Mouse (Mus musculus): Measurements from ENCODE around the gene Tent5b.
A peak's percentile ranks its signal among the peaks of the same experiment; 100 is the strongest.

Tent5b gene

DNA sequence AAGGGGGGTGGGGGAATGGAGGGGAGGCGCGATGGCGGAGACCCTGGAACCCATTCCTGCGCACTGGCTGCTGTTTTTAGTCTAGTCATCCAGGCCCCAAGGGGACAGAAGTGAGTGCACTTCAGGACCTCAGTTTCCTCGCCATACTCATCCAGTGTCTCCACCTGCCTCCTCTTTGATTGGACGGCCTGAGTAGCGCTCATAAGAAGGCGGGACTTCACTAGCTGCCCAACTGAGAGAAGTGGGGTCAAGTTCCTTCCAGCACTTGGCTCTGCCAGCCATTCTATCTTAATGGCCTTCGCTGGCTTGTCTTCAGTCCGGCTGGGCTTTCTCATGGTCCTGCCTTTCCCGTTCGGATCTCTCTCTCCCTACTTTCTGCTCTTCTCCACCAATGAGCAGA lies 10.8 kb upstream of the Tent5b start:
- peak; percentile 70 for DNase-seq (ENCODE audit: low read depth, low spot score)

DNA sequence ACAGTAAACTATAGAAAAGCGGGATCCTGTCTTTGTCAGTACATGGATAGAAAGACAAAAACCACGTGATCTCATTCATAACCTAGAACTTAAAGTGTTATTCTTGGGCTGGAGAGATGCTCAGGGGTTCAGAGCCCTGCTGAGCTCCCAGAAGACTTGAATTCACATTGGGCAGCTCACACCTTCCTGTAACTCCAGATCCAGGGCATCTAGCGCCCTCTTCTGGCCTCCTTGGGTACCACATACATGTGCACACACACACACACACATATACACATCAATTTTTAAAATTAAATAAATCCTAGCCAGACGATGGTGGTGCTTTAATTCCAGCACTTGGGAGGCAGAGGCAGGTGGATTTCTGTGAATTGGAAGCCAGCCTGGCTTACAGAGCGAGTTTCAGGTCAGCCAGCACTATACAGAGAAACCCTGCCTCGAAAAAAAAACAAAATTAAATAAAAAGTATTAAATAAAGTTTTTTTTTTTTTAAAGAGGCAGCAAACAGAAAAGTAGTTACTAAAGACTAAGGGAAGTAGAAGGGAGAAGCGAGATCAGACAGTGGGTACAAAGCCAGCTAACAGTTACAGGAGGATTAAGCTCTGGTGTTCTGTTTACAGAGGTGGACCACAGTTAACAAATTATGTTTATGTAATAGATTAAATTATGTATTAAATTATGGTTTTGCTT lies 8.7 kb upstream of the Tent5b start:
- DNase-seq (ENCODE audit: low read depth, low spot score): peak; percentile 60

DNA sequence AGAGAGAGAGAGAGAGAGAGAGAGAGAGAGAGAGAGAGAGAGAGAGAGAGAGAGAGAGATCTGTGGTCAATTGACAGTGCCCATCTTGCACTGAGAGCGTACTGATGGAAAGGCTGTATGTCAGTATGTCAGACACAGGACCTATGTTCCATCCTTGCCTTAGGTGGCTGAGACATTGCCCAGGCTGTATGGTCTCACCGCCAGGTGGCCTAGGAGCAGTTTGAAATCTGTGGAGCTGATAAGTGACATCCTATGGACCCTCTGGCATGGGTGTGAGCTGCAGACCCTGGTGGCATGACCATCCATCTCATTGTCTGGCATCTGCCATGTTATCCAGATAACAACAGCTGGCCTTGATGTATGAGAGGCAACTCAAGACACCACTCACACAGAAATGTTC lies 6.1 kb upstream of the Tent5b start:
- peak; percentile 64 for DNase-seq (ENCODE audit: low read depth, low spot score)

DNA sequence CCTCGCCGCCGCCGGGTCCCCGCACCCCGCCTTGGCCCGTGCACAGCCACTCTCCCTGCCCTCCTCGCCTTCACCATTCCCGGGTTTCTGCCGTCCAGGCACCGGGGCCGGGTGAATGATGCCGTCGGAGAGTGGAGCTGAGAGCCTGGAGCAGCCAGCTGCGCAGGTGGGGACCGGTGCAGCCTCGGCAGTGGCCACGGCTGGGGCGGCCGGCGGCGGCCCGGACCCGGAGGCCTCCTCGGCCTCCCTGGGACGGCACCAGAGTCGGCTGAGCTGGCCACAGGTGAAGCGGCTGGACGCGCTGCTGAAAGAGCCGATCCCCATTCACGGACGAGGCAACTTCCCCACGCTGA lies 229 bp downstream of the Tent5b start:
- no peak for DNase-seq (ENCODE audit: low read depth, low spot score)

DNA sequence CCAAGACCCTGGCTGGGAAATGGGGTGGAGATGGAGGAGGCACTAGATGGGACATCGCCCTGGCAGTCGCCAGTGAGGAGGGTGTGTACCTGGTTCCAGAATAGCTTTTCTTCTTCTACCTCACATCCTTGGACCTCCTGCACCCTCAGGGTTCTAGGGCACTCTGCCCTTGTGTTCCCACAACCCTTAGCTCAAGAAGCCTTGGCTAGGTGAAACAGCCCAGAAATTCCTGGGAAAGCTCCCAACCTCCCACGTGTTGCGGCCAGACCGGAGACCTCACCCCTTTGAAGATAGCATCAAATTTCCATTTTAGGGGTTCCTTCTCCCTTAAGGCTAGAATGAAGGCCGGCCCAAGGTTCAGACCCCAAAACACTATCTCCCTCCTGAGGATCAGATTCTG lies 822 bp downstream of the Tent5b start:
- DNase-seq (ENCODE audit: low read depth, low spot score): no peak

DNA sequence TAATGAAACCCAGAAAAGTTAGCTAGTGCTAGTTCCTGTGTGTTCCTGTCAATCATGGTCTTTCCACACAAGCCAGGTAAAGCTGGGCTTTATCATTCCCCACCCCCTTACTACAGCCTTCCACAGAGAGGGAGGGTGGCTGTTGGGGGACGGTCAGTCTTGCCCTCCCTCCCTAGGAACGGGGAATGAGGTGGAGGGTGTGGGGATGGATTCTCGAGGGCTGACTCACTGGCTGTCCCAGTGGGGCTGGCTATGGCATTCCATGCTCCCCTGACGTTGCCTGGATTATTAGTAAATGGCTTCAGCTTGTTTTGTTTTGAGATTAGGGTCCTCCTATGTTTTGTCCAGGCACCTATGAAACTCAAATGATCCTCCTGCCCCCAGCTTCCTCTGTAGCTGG lies 1.6 kb downstream of the Tent5b start:
- no peak for DNase-seq (ENCODE audit: low read depth, low spot score)

DNA sequence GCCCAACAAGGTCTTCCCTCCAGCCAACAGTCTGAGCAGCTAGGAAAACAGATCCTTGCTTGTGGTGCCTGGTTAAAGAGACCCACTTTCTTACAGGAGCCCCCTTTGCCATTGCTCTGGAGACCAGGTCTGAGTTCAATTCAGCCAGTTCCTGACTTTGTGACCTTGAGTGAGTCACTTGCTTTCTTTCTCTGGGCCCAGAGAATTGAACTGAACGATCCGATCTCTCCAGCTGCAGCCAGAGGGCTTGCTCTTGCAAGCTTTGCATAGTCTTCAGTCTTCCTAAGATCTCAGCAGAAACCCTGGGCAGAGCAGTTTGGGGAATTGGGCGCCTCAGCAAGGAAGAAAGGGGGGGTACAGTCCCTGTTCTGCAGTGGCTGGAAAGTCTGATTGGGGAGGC lies 2.5 kb downstream of the Tent5b start:
- no peak for DNase-seq (ENCODE audit: low read depth, low spot score)

DNA sequence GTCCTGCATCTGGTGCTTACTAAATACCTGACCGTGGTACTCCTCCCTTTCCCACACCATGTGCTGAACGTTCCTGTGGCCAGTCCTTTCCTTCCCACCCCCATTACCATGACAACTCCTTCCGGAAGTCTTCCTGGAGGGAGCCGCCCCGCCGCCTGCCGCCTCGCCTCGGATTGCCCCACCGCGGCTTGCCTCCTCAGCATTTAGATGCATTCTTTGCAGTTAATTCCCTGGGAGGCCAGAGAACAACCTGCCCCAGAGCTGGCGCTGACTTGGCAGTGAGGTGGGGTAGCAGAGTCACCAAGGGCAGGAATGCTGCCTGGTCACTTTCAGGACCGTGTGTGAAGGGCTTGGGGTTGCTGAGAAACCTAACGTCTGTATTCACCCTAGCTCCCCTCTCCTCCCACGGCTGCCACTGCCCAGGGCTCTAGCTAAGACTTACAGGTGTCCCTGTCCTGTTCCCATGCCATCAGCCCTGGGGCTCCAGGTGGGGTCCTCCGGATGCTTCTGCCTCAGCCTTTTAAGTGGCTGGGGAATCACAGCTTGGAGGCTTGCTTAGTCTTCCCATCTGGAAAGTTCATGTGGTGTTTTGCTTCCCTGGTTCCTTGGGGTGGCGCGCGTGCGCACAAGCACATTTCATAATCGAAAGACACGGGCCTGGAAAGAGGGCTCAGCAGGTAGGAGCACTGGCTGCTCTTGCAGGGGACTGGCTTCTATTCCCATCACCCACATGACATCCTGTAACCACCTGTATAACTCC lies 4.5 kb downstream of the Tent5b start:
- peak; percentile 86 for DNase-seq (ENCODE audit: low read depth, low spot score)

DNA sequence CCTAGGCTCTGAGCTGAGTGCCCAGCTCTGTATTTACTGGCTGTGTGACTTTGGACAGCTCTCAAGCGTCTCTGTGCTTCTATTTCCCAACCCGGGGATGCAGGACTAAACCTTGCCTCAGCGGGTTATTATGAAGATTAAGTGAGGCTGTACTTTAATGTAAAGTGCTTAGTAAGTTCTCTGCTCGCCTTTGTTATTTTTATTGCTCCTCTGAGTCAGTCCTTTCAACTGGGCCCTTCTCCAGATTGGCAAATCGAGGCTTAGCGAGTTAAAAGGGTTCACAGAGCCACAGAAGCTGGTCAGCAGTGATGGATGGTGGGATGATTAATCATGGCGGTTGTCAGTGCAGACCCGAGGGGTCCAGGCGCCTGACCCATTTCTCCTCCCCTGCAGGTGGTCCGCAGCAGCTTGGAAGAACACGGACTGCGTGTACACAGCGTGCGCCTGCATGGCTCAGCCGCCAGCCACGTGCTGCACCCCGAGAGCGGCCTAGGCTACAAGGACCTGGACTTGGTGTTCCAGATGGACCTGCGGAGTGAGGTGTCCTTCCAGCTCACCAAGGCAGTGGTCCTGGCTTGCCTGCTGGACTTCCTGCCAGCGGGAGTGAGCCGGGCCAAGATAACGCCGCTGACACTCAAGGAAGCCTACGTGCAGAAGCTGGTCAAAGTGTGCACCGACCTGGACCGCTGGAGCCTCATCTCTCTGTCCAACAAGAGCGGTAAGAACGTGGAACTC lies 5.9 kb downstream of the Tent5b start:
- peak; percentile 40 for DNase-seq (ENCODE audit: low read depth, low spot score)

DNA sequence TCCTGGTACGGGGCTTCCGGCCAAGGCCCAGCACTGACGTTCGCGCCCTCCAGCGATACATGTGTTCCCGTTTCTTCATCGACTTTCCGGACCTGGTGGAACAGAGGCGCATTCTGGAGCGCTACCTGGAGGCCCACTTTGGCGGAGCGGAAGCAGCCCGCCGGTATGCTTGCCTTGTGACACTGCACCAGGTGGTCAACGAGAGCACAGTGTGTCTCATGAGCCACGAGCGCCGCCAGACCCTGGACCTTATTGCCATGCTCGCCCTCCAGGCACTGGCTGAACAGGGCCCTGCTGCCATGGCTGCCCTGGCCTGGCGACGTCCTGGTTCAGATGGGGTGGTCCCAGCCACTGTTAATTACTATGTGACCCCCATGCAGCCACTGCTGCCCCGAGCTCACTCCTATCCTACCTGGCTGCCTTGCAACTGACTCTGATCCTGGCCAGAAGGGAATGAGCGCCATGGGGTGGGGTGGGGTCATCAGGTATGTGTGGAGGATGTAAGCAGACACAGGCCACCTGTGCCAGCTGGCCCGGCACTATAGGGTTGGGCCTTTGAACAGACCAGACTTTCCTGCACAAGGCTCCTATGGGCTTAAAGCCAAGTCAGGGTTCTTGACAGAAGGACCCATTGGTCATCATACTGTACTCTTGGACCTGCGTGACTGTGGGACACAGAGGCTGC lies 6.9 kb downstream of the Tent5b start:
- peak; percentile 35 for DNase-seq (ENCODE audit: low read depth, low spot score)

DNA sequence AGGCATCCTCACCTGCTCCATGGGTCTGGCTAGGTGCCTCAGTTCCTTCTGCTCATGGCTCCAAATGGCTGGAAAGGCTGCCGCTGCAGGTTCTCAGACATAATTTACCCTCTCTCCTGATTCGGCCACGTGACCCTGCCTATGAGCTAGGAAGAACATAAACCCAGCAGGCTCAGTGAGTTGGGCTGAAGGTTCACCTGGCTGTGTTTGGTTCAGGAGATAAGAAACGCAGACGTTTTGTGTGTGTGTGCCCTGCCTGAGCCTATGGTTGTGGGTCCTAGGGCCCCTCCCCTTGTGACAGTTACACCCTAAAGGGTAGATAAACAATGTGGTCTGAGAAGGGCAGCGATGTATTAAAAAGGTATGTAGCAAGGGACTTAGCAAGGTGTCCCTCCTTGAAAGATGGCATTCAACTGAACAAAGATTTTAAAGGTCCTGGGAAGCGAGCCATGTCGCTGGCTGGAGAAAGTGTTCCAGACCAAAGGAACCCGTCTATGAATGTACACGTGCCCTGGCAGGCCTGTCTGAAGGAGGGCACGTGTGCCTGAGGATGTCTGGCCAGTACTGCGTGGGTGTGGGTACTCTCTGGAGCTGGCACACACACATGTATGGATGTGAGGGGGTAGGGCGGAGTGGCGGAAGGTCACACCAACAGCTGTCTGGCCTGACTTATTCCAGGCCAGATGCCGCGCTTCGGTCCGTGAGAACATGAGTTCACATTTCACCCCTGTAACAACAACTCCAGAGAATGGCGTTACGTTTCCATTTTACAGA lies 8.9 kb downstream of the Tent5b start:
- DNase-seq (ENCODE audit: low read depth, low spot score): no peak

DNA sequence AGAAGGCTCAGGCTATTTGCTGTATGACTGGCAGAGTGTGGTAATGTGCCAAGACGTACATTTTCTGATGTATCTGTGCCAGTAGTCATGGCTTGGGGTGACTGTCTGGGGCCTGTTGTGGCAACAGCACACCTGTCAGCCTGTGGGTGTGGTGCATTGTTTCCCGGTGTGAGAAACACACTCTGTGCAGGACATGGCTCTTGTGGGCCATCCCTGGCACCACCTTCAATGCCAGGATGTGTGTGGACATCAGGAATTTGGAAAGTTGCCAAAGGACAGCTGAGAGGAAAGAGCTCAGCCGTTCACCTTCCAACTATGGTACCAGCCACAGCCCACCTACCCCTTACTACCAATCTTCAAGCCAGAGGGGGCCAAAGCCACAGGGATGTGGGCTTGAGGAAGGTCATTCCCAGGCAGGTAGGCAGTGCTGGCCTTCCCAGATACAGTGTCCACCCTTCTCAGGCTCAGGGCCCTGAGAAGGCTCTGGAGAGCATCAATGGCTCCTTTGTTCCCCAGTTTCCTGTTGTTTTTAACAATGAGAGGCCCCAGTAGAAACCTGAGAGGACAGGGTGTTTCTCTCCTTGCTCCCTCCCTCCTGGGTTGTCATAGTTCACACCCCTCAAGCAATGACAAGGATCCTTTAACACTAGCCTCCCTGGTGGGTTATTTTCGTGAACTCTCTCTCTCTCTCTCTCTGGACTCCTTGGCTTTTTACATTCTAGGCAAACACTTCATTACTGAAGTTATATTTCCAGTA lies 9.7 kb downstream of the Tent5b start:
- DNase-seq (ENCODE audit: low read depth, low spot score): no peak

DNA sequence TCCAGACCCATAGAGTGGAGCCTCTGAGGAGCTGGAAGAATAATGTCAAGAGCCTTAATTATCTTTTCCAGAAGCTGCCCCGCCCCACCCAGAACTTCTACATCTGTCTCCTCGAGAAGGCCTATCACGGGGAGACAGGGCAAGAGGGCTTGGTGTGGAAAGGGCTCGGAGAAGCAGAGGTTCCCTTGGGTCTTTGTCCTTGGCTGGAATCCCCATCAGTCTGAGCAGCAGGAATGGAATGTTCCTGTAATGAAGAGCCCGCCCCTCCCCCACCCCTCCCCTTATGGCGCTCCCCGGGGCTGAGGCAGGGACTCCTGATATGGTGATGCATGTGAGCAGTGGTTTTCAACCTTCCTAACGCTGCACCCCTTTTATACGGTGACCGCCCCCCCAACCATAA lies 11.9 kb downstream of the Tent5b start:
- peak; percentile 73 for DNase-seq (ENCODE audit: low read depth, low spot score)

DNA sequence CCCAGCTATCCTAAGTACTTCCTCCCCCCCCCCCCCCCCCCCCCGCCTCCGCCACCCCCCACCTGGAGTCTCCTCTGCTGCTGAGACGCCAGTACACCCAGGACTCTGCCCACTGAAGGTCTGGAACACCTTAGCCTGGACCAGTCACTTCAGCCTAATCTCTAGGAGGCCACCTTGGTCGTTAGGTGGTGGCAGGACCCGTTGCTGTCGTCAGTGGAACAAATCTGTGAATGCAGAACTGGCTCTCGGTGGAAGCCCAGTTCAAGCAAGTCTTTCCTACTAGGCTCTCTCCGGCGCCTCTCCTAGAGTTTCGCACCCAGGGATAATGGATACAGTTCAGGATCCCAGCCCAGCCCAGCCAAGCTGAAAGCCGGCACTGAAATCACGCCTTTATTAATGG lies 14.0 kb downstream of the Tent5b start:
- peak; percentile 34 for DNase-seq (ENCODE audit: low read depth, low spot score)

DNA sequence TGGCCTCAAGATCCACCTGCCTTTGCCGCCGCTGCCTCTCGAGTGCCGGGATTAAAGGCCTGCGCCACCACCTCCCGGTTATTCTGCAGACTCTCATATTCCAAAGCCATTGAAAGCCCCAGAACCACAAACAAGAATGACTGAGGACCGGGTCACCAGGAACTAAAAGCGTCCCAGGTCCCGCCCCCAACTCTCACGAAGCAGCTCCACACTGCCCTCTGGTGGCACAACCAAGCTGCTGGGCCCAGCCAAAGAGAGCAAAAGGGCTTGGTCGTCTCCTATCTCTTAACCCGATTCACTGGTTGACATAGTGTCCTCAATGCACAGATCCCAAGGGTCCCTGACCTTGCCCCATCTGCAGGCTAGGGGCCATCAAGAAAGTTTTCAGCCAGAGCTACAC lies 14.5 kb downstream of the Tent5b start:
- peak; percentile 93 for DNase-seq (ENCODE audit: low read depth, low spot score)

DNA sequence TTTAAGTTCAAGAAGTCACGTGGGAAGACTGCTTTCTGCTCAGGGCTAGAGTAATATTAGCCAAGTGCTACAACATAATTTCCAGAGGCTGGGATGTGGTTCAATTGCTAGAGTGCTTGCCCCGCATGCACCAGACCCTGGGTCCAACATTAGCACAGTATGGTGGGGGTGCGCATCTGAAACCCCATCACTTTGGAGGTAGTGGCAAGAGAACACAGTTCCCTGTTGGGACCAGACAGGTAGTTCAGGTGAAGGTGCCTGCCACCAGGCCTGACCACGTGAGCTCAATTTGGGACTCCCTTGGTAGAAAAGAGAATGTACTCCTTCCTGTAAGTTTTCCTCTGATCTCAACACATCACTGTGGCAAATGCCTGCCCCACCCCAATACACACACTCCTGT lies 14.9 kb downstream of the Tent5b start:
- DNase-seq (ENCODE audit: low read depth, low spot score): no peak

DNA sequence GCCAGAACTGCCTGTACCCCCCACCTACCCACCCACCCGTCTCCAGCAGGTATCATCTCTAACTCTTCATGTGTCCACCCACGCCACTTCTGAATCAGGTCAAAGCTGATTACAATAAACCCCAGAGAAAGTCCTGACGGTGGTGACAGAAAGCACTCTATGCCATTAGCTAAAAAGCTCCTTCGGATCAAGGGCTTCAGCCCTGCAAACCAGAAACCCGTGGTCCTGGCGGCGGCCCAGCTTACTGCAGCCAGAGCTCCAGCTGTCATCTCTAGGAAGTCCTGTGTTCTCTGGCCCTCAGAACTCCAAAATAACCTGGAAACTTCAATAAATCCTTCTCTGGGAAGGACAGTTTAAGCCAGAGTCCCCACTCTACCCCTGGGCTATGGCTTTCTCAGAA lies 15.8 kb downstream of the Tent5b start:
- peak; percentile 40 for DNase-seq (ENCODE audit: low read depth, low spot score)

DNA sequence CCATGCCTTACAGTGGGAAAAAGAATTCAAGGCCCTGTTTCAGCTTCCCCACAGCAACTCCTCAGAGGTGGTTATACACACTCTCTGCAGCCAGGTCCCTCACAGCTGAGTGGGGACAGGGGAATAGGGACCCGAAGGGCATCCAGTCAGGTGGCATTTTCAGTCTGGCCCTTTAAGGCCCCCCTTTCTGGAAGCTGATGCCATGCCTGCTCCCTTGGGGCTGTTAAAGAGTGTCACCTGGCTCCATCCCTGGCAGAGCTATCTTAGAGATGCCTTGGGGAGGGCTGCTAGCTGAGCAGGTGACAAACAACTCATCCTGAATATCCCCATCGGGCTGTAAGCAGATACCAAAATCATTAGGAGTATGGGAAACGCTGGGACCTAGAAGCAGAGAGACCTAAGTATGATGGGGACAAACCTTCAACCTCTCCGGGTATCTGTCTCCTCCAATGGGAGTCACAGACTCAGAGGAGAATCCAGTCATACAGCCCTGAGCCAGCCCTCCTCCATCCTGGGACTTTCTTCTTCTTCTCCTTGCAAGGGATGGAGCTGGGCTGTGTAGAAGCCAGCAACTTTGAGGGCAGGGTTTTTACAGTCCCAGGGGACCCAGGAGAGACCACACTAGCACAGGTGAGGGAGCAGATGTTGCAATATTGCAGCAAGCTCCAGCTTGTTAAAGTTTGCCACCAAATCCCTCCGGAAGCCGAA lies 17.0 kb downstream of the Tent5b start:
- no peak for DNase-seq (ENCODE audit: low read depth, low spot score)

DNA sequence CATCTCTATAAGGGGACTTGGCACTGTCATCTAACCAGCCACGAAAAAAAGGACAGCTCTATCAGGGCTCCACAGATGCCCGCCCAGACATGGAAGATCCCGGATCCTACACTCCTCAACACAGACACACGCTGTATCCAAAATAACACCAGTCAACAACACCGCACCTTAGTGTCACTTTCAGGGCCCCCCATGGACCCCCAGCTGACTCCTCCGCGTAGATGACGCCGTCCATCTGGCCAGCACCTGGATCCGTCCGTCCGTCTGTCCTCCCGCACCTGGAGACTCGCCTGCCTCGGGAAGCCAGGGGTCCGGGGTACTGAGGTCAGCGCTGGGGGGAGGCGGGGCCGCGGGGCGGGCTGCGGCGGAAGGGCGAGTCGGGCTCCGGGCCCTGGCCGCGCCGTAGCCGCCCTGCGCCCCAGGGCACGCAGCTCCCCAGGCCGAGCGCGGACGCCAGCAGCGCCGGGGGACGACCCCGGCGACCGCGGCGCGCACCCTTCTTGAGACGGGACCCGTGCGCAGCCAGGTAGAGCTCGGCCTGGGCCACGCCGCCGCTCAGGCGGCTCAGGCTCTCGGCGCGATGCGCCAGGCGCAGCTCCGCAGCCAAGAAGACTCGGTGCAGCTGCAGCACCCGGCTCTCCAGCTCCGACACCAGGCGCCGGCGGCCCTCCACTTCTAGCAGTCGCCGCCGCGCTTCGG lies 17.7 kb downstream of the Tent5b start:
- peak; percentile 74 for DNase-seq (ENCODE audit: low read depth, low spot score)

Data from ZHBTc4 (cell line).